Mouse (Mus musculus): ENCODE results near the gene Spin2c.

The Spin2c gene

GRCm38 (mm10) chrX:153831951-153832561, at the start of gene Spin2c:
Gene Spin2c, plus strand, starts transcription at chrX:153832225.
- peak; percentile 64 for DNase-seq (ENCODE audit: low spot score)

- no peak for DNase-seq (ENCODE audit: low spot score)
These were observed 581 bp downstream of the Spin2c start for GRCm38 (mm10) chrX:153832606-153833005.

All from yolk sac, embryonic 10.5 days (tissue).